In genomic region chr5:40034452-40034851, GRCm38 (mm10) we compare ENCODE assay signal across 22 mouse cellular contexts.
A peak's percentile ranks its signal among the peaks of the same experiment; 100 is the strongest.
DNase-seq lines count a peak whose midpoint lies in the region; ATAC-seq and TF ChIP-seq lines count a peak whose summit lies in the region.
"Had no signal": no experiment of that assay in that cellular context is flagged by ENCODE, and none has a peak within 500 bp of the region (broad histone marks: within the 10 kb centered on the region; RNA-seq: fewer than 3 reads in every experiment).

No protein-coding gene starts in this region.

- no peaks in the 10 kb centered on the region for H3K27me3 ChIP-seq in hindbrain, postnatal 0 days (ENCODE audit: insufficient read depth, low read length)
- no peaks in the 10 kb centered on the region for H3K27me3 ChIP-seq in hindbrain, embryonic 16.5 days (replicated peaks; ENCODE audit: control insufficient read depth, insufficient read depth, low read length)
- no peaks in the 10 kb centered on the region for H3K27me3 ChIP-seq in intestine, embryonic 16.5 days (replicated peaks; ENCODE audit: control insufficient read depth, insufficient read depth, low read length)
- H3K27me3 ChIP-seq: forebrain, embryonic 13.5 days; heart, embryonic 12.5 days; heart, embryonic 15.5 days; hindbrain, embryonic 13.5 days had no signal

- no peak for TF ChIP-seq CTCF in hindbrain, postnatal 0 days (IDR thresholded peaks at IDR 0.05; ENCODE audit: low read depth)
- TF ChIP-seq CTCF in brain, embryonic 14.5 days (IDR thresholded peaks at IDR 0.05; ENCODE audit: borderline replicate concordance, extremely low read depth, insufficient read depth, insufficient read length): no peak

- 62% methylated on average over 5 of the region's 5 CpGs for WGBS in hindbrain, postnatal 0 days
- 70% methylated on average over 5 of the region's 5 CpGs for whole genome bisulfite sequencing in hindbrain, embryonic 16.5 days
- WGBS in intestine, embryonic 16.5 days: 80% methylated on average over 5 of the region's 5 CpGs

- TF ChIP-seq POLR2A in brain, embryonic 14.5 days (IDR thresholded peaks at IDR 0.05; ENCODE audit: borderline replicate concordance, extremely low read depth, insufficient read depth, insufficient read length, poor library complexity, severe bottlenecking): no peak

- no peak overlapping the region for H3K4me2 ChIP-seq in hindbrain, postnatal 0 days (ENCODE audit: low read depth, low read length)
- H3K4me2 ChIP-seq in hindbrain, embryonic 16.5 days (ENCODE audit: low read length): no peak overlapping the region
- no peak overlapping the region for H3K4me2 ChIP-seq in intestine, embryonic 16.5 days (ENCODE audit: low read depth, low read length)
- H3K4me2 ChIP-seq: forebrain, embryonic 13.5 days; heart, embryonic 12.5 days; heart, embryonic 15.5 days; hindbrain, embryonic 13.5 days had no signal

- no peak for ATAC-seq in cerebellum, adult (ENCODE audit: insufficient number of reproducible peaks, low FRiP score, low TSS enrichment)
- ATAC-seq in hindbrain, postnatal 0 days: no peak
- ATAC-seq in hindbrain, embryonic 16.5 days: no peak
- ATAC-seq in intestine, embryonic 16.5 days: no peak
- ATAC-seq: CD4-positive, CD25-positive, alpha-beta regulatory T cell, adult 4 months; forebrain, embryonic 13.5 days; forebrain, embryonic 16.5 days had no signal

- no peaks in the 10 kb centered on the region for H3K9me3 ChIP-seq in hindbrain, postnatal 0 days (ENCODE audit: low read length)
- H3K9me3 ChIP-seq in hindbrain, embryonic 16.5 days (ENCODE audit: control insufficient read depth, low read length): no peaks in the 10 kb centered on the region
- no peaks in the 10 kb centered on the region for H3K9me3 ChIP-seq in intestine, embryonic 16.5 days (ENCODE audit: control insufficient read depth, low read length)
- H3K9me3 ChIP-seq: forebrain, embryonic 10.5 days; forebrain, embryonic 13.5 days; heart, embryonic 12.5 days; heart, embryonic 15.5 days; hindbrain, embryonic 10.5 days; hindbrain, embryonic 13.5 days had no signal

- H3K9ac ChIP-seq in hindbrain, postnatal 0 days (replicated peaks; ENCODE audit: low read length): no peak overlapping the region
- H3K9ac ChIP-seq in hindbrain, embryonic 16.5 days (ENCODE audit: low read depth, low read length): no peak overlapping the region
- no peak overlapping the region for H3K9ac ChIP-seq in intestine, embryonic 16.5 days (ENCODE audit: low read depth, low read length)
- H3K9ac ChIP-seq: forebrain, embryonic 13.5 days; heart, embryonic 12.5 days; heart, embryonic 15.5 days; hindbrain, embryonic 13.5 days had no signal

- H3K27ac ChIP-seq in hindbrain, postnatal 0 days: no peak overlapping the region
- no peak overlapping the region for H3K27ac ChIP-seq in hindbrain, embryonic 16.5 days (ENCODE audit: low read depth, low read length)
- H3K27ac ChIP-seq in intestine, embryonic 16.5 days (ENCODE audit: low read length): no peak overlapping the region
- H3K27ac ChIP-seq: forebrain, embryonic 10.5 days; forebrain, embryonic 13.5 days; heart, embryonic 15.5 days; hindbrain, embryonic 10.5 days; hindbrain, embryonic 13.5 days had no signal

- no peaks in the 10 kb centered on the region for H3K36me3 ChIP-seq in hindbrain, postnatal 0 days (ENCODE audit: insufficient read depth, low read length)
- H3K36me3 ChIP-seq in hindbrain, embryonic 16.5 days (ENCODE audit: control insufficient read depth, insufficient read depth, low read length): no peaks in the 10 kb centered on the region
- H3K36me3 ChIP-seq in intestine, embryonic 16.5 days (ENCODE audit: control insufficient read depth, insufficient read depth, low read length): no peaks in the 10 kb centered on the region
- H3K36me3 ChIP-seq: forebrain, embryonic 10.5 days; heart, embryonic 12.5 days; heart, embryonic 15.5 days; hindbrain, embryonic 10.5 days; hindbrain, embryonic 13.5 days had no signal

- DNase-seq in cerebellum, adult 9-11 months: peak; percentile 16
- peak; percentile 15 for DNase-seq in hindbrain, postnatal 0 days (ENCODE audit: low spot score)
- peak; percentile 18 for DNase-seq in brain, embryonic 14.5 days (ENCODE audit: low read depth)
- DNase-seq: adrenal gland, adult 2 months; adrenal gland, postnatal 14 days; gastrocnemius, postnatal 25 days; heart, adult 18-20 months; heart, postnatal 10 days; heart, postnatal 36 days; kidney, adult 11 months; kidney, adult 8-10 months had no signal

- no peaks in the 10 kb centered on the region for H3K4me1 ChIP-seq in hindbrain, postnatal 0 days (ENCODE audit: insufficient read depth, low read length)
- H3K4me1 ChIP-seq in hindbrain, embryonic 16.5 days (ENCODE audit: control insufficient read depth, insufficient read depth, low read depth, low read length): no peaks in the 10 kb centered on the region
- no peaks in the 10 kb centered on the region for H3K4me1 ChIP-seq in intestine, embryonic 16.5 days (ENCODE audit: control insufficient read depth, insufficient read depth, low read length)
- H3K4me1 ChIP-seq: forebrain, embryonic 10.5 days; forebrain, embryonic 13.5 days; heart, embryonic 12.5 days; heart, embryonic 15.5 days; hindbrain, embryonic 10.5 days; hindbrain, embryonic 13.5 days had no signal

- H3K4me3 ChIP-seq in hindbrain, postnatal 0 days (ENCODE audit: low read length): no peak overlapping the region
- no peak overlapping the region for H3K4me3 ChIP-seq in hindbrain, embryonic 16.5 days (ENCODE audit: low read length)
- no peak overlapping the region for H3K4me3 ChIP-seq in intestine, embryonic 16.5 days (ENCODE audit: low read length)
- H3K4me3 ChIP-seq: forebrain, embryonic 10.5 days; forebrain, embryonic 13.5 days; heart, embryonic 12.5 days; heart, embryonic 15.5 days; hindbrain, embryonic 10.5 days; hindbrain, embryonic 13.5 days had no signal
